Mouse (Mus musculus): ENCODE data around the gene Entpd2.

DNA sequence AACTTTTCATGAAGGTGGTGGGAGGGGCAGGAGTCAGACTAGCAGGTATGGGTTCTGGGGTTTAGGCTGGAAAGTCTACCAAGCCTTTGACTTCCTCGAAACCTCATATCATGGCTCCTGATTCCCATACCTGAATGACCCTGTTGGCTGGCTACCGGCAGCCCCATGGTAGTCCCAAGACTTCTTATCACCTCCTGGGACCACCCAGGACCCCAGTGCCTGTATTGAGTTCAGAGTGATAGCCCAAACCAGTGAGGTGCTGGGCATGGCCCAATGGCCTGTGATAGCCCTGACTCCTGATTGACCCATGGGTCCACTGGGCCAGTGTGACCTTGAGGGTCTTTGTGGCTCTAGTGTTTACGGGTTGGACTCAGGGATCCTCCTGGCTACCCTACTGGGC, 45.0 kb upstream of the Entpd2 start:
- no peak for TF ChIP-seq CHD2 (IDR thresholded peaks at IDR 0.05; ENCODE audit: low read depth, low read length)
- no peak for TF ChIP-seq ZC3H11A (IDR thresholded peaks at IDR 0.05; ENCODE audit: borderline replicate concordance, low read depth, low read length)
- no peak for TF ChIP-seq ZNF384 (IDR thresholded peaks at IDR 0.05; ENCODE audit: low read depth, low read length)
- no peak for TF ChIP-seq HCFC1 (IDR thresholded peaks at IDR 0.05; ENCODE audit: borderline replicate concordance, insufficient read depth, low read length)

Data from ES-E14 (cell line).